Mouse (Mus musculus) ES-E14 (cell line): ENCODE data around the gene Tfap4.

Experiments used
- CHD2 ChIP-seq: IDR thresholded peaks from 2 replicates; pipeline ENCODE4 v1.6.1; 2014; ENCODE audit warnings: mild to moderate bottlenecking, low read depth, low read length, inconsistent platforms
- HCFC1 ChIP-seq: IDR thresholded peaks from 2 replicates; pipeline ENCODE4 v1.6.1; 2012; ENCODE audit warnings: low read length, inconsistent platforms, borderline replicate concordance; ENCODE audit not compliant: insufficient read depth
- MAFK ChIP-seq: IDR thresholded peaks from 2 replicates; pipeline ENCODE4 v1.6.1; 2014; ENCODE audit warnings: mild to moderate bottlenecking, low read depth, low read length, inconsistent platforms; ENCODE audit not compliant: insufficient read depth
- ZC3H11A ChIP-seq: IDR thresholded peaks from 2 replicates; pipeline ENCODE4 v1.6.1; 2012; ENCODE audit warnings: low read depth, mild to moderate bottlenecking, inconsistent platforms, low read length, borderline replicate concordance
- ZNF384 ChIP-seq: IDR thresholded peaks from 2 replicates; pipeline ENCODE4 v1.6.1; 2012; ENCODE audit warnings: low read depth, low read length, inconsistent platforms

GRCm38 (mm10) chr16:4592909-4593875, 33.5 kb upstream of the Tfap4 start:
- no peak for TF ChIP-seq ZNF384
- TF ChIP-seq CHD2: no peak
- no peak for TF ChIP-seq ZC3H11A
- no peak for TF ChIP-seq MAFK
- no peak for TF ChIP-seq HCFC1
